Mouse (Mus musculus): ENCODE data around the gene Naa20.
A peak's percentile ranks its signal among the peaks of the same experiment; 100 is the strongest.
"Not testable (repeated sequence)": the region's sequence is repeated elsewhere in the genome, so short reads cannot be mapped to it uniquely, and the experiment has no call there.

Naa20 gene

GRCm38 (mm10) chr2:145884913-145885785, 16.8 kb upstream of the Naa20 start:
- ATAC-seq (ENCODE audit: low TSS enrichment) = peak; percentile 64

DNA sequence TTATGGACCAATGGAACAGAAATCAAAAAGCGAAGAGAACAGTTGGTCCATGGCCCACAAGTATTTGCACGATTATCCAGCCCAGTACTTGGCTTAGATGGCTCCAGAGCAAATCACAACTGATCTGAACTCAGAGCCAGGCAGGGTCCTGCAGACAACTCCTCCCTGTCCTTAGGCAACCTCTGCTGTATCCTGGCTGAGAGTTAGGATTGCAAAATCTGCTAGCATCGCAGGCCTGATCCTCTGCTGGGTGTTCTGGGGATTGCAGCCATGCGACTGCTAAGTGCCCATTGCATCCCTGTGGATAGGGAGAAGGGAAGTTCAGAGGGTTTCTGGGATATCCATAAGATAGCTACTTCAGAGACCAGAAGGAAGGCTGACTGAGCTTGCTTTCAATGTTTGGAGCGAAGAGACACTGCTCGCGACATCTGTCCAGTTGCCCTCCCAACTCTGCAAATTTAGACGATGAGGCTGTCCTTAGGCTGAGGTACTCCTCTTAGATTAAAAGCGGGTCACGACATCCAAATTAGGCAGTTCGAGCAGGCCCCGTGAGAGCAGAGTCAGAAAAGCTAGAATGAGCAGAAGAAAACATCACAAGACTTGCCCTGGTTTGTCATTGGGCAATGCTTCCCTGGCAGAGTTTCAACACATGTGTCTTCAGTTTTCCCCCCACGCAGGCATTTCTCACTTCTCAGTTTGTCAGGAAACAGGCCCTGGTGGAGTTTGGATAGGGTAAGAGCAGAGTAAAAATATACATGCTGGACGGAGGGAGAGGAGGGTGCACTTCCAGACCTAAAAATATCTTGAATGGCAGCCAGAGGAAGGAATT, 13.7 kb upstream of the Naa20 start:
- peak; percentile 53 for ATAC-seq (ENCODE audit: low TSS enrichment)

GRCm38 (mm10) chr2:145888766-145889480, 13.0 kb upstream of the Naa20 start:
- peak; percentile 13; the same call in 1 of the 2 replicates for ATAC-seq (ENCODE audit: low TSS enrichment)

DNA sequence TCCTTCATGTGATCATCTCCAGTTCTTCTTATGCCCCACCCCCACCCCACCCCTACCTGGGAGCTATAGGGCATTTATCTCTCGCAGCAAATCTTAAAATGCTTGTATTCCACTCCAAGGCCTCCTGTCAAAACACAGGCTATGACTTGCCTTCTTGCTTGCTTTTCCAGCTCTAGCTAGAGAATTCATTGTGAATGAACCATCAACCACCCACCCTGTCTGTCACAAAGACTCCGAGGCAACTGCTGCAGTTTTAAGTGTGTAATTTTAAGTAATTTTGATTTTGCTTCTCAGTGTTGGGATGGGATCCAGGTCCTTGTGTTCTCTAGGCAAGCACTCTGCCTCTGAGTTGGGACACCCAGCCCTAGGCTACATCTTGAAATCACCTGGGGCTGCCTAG, 11.3 kb upstream of the Naa20 start:
- ATAC-seq (ENCODE audit: low TSS enrichment) = no peak

- ATAC-seq (ENCODE audit: low TSS enrichment) = no peak
Measured at GRCm38 (mm10) chr2:145893756-145894155, 8.1 kb upstream of the Naa20 start.

DNA sequence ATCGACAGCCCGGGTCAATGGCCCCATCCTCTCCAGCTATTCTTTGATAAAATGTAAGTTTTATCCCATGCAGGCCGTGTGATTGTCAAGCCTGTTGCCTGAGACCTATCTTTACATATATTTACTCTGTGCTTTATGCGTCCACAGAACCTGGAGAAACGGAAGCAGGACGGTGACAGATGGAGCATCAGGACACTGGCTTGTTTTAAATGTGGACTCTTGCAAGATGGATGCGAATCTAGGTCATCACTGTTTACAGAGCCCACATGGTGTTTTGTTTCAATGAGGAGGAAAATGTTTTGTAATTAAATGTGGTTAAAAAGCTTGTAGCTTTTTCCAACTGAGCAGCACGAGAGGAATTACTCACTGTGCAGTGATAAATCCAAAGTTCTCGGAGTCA, 3.8 kb upstream of the Naa20 start:
- ATAC-seq (ENCODE audit: low TSS enrichment) = peak; percentile 24

GRCm38 (mm10) chr2:145900318-145900717, 1.6 kb upstream of the Naa20 start:
- ATAC-seq (ENCODE audit: low TSS enrichment) = not testable (repeated sequence)

DNA sequence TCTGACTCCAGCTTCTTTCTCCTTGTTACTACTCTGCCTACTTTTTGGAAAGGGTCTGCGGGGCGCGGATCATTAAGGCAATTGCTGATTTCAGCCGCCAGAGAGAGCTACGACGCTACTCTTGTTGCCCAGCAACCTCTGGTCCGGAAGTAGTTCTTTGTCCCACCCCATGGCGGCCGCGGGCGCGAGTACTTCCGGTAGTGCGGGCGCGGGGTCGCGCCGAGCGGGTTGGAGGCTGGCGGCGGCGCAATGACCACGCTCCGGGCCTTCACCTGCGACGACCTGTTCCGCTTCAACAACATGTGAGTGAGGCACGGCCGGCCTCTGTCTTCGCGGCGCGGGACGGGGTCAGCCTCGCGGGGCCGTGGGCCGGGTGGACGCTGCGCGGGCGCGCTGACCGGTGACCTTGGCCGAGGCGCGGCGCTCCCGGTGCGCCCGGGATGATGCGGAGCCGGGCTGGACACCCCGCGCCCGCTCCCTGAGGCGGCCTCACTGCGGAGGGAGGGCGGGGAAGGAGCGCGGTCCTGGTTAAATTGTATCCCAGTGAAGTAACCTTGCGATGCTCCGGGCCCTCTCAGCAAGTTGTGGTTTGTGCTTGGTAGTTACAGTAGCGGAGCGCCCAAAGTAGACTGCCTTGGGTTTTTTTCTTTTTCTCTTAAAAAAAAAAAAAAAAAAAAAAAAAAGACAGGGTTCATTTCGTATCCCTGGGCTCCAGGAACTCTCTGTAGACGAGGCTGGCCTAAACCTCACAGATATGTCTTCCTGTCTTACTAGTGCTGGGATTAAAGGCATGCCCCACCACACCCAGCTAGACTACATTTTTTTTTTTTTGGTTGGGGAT, 1.4 kb downstream of the Naa20 start:
- peak; percentile 98 for ATAC-seq (ENCODE audit: low TSS enrichment)

DNA sequence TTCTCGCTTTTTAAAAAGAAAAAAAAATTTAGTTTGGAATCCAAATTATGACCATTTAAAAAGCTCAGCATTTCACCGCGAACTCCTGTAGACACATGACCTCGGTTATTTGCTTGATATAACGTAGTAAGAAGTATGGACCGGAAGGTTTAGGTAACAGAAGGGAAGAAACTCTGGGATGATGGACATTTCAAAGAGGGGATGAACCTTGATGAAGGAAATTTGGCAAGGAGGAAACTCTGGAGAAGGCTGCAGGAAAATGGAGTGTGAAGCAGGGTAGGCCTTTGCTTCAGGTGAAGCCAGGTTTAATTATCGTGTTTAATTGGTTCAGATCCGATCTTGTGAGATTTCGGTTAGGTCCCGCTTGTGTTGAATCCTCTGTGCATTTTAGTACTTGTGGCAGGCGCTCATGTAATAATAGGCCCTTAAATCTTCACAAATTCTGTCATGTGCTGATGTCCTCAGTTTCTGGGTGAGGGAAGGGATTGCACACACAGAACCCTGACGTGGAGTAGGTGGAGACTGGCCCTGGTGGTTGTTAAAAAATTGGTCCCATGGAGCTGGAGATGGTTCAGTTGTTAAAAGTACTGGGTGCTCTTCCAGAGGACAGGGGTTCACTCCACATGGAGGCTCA, 2.2 kb downstream of the Naa20 start:
- ATAC-seq (ENCODE audit: low TSS enrichment) = no peak

GRCm38 (mm10) chr2:145905156-145905555, 3.3 kb downstream of the Naa20 start:
- ATAC-seq (ENCODE audit: low TSS enrichment) = no peak

DNA sequence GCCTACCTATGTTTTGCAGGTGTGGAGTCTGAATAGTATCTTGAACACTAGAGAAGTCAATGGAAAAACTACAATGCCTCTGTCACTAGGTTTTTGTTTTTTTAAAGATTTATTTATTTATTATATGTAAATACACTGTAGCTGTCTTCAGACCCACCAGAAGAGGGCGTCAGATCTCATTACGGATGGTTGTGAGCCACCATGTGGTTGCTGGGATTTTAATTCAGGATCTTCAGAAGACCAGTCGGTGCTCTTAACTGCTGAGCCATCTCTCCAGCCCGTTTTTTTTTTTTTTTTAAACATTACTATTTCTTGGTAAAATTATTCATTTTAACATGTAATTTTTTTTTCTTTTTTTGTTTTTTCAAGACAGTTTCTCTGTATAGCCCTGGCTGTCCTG, 4.0 kb downstream of the Naa20 start:
- not testable (repeated sequence) for ATAC-seq (ENCODE audit: low TSS enrichment)

DNA sequence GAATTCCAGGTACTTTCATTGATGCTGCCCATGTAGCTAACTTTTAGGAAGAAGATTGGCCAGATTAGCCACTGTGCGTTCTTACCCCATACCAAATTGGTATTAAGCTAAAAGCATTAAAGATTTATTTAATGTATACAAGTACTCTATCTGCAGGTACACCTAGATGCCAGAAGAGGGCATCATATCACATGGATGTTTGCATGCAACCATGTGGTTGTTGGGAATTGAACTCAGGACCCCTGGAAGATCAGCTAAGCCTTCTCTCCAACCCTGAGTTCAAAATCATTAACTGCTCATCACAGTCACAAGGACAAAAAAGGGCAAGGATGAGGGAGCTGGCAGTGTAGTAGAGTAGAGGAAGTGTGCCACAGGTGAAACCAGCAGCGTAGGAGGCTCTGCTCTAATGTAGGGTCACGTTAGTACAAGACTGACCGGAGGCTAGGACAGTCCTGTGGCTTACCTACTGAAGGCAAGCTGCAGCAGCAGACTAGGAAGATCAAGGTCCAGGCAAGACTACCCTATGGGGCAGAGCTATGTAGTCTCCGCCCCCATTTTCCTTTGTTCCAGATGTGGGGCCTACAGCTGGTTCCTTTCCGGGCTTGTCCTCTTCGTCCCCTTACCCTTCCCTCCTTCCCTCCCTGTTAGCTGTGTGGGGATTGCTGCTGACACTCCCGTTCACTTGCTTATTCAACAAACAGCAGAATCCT, 19.2 kb downstream of the Naa20 start:
- no peak for ATAC-seq (ENCODE audit: low TSS enrichment)

- peak; percentile 100 for ATAC-seq (ENCODE audit: low TSS enrichment)
Measured at GRCm38 (mm10) chr2:145934339-145935231, 32.7 kb downstream of the Naa20 start, which contains the start of the genes Cfap61 and Crnkl1. TSS of gene Cfap61 (plus strand) at chr2:145934784. TSS of gene Crnkl1 (minus strand) at chr2:145935014.

DNA sequence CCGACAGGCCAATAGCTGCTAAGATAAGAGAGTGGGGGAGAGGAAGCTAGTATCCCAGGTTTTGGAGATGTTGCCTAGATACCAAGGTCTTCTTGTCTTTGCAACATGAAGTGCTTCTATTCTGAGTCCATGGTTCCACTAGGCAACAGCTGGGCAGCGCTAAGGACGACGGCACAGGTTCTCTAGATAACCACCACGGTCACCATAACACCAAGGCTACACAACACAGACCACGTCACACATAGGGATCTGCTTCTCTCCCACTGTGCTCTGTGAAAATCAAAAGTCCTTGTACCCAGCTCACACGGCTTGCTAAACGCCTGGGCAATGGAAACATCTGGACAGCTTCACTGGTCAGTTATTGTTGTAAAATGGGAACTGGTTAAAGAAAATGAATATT, 35.1 kb downstream of the Naa20 start:
- ATAC-seq (ENCODE audit: low TSS enrichment) = no peak

- ATAC-seq (ENCODE audit: low TSS enrichment) = no peak
Measured at GRCm38 (mm10) chr2:145941403-145941802, 39.5 kb downstream of the Naa20 start.

- peak; percentile 73 for ATAC-seq (ENCODE audit: low TSS enrichment)
Measured at GRCm38 (mm10) chr2:145944286-145944685, 42.4 kb downstream of the Naa20 start.

DNA sequence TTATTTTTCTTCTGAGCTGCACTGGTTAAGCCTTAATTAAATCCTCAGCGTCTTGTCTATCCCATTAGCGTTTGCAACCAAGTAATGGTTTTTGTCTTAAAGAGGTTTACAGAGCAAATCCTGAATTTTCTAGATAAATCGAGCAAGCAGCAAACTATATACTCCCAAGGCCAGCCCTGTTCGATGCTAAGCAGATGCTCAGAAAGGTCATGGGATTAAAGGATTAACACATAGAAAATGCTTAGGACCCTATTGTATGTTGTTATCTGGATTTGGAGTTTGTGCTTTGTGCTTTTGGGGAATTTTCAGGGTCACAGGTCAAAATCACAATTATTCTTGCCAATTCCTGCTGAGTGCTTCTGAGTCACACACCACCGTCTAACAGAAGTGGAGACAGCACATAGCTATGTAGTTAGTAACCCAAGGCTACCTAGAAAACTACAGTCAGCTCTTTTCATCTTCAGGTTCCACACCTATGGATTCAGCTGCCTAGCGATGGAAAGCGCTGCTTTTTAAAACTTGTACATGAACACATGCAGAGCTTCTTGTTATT, 46.6 kb downstream of the Naa20 start:
- ATAC-seq (ENCODE audit: low TSS enrichment) = no peak

- no peak for ATAC-seq (ENCODE audit: low TSS enrichment)
Measured at GRCm38 (mm10) chr2:145949475-145950068, 47.7 kb downstream of the Naa20 start.
